Mouse (Mus musculus): ENCODE data around the gene Adora1.
A peak's percentile ranks its signal among the peaks of the same experiment; 100 is the strongest.
"Not testable (repeated sequence)": the region's sequence is repeated elsewhere in the genome, so short reads cannot be mapped to it uniquely, and the experiment has no call there.

The Adora1 gene

DNA sequence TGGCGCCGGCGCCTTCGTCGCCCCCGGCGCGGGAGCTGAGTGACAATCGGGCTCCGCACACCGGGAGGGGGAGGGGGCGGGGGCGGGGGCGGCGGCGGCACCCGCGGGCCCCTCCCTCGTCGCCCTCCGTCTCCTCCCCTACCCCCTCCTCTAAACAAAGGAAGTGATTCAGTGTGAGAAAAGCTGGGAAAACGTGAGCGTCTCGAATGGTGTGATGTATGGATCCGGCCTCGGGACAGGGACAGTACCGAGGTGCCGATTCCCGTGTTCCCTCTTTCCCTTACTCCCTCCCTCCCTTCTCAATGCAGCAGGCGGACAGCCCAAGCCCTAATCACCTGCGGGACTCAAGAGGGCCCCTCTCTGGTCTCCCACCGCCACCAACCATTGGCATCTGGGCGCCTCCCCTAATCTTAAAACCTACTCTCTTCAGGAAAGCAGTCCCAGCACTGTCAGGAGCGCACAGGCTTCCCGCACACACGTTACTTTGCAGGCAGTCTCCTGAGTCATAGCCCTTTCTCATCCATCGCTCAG is at the start of gene Adora1:
TSS of gene Adora1 (minus strand) at position 41 of the 531 bp plus-strand sequence.
- no peak for DNase-seq

DNA sequence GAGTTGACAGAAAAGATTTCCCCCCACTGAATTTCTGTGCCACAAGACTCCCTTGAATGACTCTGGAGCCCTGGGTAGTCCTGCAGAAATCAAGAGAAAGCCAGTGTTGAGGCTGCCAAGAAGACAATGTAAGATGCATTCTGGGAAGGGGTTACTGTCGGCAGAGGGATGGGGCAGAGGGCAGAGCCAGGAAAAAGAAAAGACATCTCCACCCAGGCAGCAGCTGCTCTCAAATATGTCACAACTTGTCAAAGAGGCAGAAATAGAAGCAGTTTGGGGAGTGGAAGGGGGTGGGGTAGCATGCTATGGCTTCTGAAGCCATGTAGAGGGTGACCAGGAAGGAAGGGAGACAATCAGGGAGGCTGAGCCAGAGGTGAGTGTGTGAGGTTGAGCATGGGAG is 47.9 kb upstream of the Adora1 start:
- DNase-seq: no peak

DNA sequence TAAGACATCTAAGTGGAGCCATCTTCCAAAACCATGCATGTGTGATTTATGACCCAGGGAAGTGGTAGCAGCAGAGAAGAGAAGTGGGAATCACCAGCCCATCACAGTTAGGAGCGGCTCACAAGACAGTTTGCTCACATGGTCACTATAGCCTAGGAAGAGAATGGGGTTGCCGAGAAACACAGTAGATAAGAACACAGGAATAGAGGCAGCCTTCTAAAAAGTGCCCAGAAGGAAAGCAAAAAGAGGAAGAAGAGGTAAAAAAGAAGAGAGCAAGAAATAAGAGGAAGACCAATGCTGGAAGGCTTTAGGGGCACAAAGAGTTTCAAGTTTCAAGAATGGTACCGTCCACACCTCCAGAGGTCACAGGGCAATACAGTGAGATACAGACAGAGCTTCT is 47.1 kb upstream of the Adora1 start:
- no peak for DNase-seq

DNA sequence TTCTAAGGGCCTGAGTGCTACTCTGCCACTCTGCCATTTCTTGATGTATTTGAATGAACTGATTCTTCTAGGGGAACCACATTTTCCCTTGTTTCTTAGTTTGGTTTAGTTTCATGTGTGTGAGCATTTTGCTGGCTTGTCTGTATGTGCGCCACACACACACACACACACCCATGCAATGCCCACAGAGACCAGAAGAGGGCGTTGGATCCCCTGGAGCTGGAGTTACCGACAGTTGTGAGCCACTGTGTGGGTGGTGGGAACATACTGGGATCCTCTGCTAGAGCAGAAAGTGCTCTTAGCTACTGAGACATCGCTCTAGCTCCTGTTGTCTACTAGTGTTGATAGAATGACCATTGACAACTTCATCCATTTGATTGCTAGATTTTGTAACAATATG is 46.3 kb upstream of the Adora1 start:
- DNase-seq: no peak

DNA sequence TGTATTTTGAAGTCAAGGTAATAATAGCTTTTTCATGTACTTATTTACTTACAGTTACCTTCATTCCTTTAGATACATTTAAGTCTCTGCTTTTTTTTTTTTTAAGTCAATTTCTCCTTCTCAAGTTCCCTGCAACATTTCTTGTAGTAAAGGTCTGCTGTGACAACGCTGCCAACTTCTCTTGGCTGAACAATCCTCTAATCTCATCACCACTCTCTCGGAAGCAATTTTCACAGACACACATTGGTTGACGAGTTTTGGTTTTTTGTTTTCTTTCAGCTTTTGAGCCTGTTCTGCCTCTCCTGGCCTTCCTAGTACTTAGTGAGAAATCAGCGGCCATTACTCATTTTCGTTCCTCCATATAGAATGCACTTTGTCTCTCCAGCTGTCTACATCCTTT is 44.9 kb upstream of the Adora1 start:
- no peak for DNase-seq

DNA sequence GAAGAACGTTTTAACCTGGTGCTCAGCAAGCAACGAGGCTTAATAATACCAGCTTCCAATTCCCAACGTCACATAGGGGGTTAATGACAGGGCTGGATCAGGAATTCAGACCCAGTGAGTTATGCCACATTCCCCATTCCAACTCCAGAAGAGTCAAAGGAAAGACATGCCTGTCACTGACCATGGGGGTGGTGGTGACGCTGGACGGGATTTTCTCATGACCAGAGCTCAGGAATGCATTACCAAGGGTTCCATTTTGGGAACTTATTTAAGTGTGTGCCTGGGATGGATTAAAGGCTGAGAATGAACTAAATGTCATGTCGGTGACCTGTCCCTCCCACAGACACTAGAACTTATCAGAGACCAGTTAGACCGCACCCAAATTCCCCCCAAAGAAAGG is 41.6 kb upstream of the Adora1 start:
- no peak for DNase-seq

DNA sequence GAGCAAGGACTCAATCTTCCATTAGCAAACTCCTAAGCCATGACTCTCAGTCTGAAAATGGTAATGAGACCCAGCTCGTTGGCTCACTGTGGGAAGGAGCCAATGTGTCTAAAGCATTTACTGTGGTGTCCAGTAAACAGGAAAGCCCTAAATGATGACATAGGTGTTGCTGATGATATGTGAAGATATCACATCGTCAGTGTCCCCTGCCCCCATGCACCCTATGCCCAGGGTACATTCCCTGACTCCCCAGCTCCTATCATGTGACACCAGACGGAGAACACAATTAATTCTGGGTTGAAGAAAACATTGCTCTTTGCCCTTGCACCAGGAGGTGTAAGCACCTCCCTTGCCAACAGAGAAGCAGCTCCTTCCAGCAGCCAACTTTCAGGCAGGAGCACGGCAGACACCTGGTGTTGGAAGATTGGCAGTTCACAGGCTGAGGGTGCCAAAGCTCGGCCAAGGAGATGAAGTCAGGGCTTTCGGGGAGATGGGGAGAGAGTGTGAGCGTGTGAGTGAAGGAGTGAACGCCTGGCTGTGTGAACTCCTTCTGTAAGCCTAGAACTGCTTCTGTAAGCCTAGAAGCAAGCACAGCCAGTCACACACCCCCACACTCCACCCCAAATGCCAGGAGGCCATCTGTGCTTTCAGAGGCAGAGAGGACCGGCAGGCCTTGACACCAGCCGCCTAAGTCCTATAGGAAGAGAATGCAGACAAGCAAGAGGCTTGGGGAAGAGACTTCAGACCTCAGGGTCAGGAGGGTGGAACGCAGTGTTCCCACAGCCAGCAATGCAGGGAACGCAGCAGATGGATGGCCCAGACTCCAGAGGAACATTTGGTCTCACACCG is 40.6 kb upstream of the Adora1 start:
- DNase-seq: no peak

DNA sequence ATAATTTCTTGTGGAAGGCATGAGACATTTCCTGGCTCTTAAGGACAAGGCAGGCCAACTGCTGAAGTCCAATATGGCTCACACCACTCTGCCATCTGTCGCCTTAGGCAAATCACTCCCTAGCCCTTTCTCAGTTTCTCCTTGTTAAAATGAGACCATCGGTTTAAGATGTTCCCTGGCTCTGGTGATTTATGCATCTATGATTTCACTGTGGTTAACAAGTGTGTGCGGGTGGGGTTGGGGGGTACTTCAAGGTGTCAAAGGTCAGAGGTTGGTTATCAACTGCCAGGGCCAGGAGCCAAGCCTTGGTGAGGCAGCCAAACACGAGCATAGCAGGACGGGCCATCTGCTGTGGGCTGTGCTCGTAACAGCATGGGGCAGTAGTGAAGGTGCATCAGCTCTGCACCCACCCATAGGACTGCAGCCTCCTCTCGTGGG is 39.3 kb upstream of the Adora1 start:
- no peak for DNase-seq

DNA sequence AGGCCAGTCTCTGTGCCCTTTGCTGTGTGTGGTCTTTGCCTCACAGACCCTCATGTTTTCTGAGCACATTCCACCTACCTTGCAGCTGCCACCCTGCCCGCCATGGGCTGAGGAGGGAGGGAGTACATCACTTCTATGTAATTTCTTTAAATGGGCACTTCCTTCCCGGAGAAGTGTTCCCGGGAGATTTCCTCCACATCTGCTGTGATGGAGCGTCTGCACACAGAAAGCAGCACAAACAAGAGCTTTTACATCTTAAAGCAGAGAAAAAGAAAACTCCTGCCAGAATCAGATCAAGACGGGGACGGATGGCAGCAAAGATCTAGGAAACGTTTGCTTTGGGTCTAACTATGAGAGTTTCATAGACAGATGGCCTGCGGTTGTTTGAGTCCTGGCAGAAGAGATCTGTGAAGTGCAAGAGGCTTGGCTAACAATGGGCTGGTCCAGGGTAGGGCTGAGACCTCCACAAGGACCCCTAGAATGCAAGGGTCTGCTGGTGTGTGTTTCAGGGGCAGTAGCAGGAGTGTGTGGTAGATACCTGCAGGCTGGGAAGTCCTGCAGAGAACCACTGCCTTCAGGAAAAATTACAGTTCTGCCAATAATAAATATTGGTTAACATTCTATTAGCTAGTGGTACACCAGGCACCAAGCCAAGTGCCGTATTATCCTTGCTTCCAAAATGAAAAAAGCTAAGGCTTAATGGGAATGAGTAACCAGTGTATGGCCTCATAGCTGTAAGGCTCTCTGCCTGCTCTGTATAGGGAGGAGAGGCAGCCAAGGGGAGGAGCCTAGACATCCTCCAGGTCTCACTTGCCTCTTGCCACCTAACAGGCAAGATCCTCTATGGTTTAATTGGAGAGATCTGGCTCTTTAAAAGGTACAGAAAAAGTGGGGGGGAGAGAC is 38.5 kb upstream of the Adora1 start:
- DNase-seq: no peak

DNA sequence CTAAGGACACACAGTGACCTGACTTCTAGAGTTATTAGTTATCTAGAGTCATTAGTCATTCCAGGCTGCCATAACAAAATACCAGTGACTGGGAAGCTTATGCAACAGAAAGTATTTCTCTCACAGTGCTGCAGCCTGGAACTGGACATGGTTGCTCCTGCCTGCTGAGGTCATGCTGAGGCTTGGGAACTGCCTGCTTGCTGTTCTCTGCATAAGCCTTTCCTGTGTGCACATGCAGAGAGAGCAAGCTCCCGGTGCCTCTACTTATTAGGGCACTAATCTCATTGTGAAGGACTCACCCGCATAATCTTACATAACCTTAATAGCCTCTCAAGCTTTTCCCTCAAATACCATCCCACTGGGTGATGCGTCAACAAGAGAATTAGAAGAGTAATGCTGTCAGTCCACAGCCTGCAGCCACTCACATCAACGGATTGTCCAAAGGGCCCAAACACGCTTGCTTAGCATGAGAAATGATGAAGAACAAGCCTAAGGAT is 37.6 kb upstream of the Adora1 start:
- no peak for DNase-seq

DNA sequence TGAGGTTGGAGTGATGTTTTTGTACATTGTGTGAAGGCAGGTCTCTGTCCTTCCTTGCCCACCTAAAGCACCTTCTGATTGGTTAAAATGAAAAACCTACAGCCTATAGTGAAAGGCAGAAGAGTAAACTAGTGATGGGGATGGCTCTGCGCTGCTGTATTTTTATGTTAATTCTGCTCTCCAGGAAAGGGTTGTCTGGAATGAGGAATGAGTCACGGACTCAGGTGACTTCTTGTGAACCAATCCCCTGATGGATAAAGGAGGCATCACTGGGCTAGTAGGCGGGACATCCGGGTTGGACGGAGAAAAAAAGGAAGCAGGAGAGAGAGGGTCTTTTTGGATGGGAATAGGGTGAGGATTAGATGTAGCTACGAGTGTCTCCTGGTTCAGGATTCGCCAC is 34.8 kb upstream of the Adora1 start:
- DNase-seq: no peak

DNA sequence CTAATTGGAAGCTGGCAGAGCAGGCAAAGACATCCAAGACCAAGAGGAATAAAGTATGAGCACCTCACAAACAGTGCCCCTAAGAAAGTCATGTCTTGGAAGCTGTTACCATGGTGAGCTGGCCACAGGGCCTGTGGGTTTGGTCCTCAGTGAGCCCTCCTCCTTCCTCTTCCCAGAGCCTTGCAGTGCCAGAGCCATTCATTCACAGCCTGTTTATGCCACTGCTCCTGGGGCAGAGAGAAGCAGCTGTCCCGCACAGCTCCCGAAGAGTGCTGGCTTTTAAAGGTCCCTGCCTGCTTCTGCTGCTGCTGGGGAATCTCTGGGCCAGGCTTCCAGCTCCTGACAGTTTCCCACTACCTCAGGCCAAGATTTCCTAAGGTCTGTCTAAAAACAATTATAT is 30.6 kb upstream of the Adora1 start:
- DNase-seq: no peak

DNA sequence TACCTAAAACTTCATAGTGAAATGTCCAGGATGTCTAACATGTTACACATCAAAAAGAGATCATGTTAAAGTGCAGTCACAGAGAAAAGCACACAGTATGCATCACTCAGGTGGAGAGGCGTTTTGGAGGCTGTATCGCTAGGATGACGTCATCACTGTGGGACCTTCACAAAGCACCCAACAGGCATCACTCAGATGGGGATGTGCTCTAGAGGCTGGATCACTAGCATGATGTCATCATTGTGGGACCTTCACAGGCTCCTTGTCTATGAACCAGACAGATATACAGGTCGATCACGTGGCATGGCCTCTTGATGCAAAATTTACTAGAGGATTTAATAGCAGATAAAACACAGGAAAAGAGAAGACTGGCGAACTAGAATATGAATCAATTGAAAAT is 29.1 kb upstream of the Adora1 start:
- DNase-seq: no peak

DNA sequence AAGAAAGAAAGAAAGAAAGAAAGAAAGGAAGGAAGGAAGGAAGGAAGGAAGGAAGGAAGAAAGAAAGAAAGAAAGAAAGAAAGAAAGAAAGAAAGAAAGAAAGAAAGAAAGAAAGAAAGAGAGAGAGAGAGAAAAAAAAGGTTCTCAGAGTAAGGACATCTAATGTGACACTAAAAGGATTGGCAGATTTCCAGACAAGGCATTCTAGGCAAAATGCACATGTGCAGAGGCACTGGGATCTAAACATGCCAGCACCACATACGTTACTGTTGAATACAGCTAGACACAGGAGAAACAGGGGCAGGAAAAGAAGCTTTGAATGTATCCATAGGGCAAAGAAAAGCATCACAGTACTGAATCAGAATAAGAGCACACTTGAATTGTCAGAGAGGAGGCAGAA is 14.4 kb upstream of the Adora1 start:
- not testable (repeated sequence) for DNase-seq

DNA sequence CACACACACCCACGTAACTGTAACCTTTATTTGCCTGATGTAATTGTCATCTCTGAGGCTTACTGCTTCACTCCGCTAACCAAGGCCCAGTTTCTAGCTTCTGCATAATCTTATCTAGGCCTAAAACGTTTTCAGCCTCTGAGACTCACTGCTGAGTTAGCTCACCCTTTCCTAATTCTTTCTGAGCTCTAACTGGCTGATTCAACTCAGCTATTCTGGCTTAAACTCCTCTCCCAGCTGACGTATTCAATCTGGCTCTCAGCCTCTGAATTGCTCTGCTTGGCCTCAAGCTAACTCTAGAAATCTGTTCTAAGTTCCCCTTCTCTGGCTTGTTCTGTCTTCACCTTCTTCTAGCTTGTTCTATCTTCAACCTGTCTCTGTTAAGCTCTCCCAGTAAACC is 11.4 kb upstream of the Adora1 start:
- no peak for DNase-seq

DNA sequence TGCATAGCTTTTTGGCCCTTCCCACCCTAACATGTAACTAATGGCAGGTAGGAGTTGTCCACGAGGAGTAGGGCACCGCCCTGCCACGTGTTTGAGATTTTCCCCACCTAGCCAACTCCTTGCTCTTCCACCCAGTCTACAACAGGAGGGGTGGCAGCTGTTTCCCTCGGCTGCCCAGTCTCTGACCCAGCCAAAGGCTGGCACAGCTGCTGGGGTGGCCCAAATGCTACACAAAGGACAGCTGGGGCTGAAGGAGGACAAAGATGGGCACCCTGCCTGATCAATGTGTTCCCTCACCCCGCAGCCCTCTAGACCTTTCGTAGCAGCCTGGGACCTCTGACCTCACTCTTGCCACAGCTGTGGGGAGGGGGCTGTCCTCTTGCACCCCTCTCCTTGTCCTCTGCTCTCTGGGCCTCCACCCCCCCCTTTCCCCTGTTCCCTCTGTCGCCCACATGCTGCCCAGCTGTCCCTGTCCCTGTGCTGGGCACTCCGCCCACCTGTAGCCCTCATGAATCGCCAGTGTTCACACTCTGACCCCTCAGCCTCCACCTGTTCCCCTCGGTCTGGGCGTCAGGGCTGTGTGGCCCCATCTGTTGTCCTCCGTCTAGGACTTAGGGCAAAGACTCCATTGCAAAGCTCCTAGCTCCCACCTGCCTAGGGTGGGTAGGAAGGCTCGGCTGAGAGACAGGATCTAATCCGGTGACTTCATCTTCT is 9.9 kb upstream of the Adora1 start:
- DNase-seq: no peak

DNA sequence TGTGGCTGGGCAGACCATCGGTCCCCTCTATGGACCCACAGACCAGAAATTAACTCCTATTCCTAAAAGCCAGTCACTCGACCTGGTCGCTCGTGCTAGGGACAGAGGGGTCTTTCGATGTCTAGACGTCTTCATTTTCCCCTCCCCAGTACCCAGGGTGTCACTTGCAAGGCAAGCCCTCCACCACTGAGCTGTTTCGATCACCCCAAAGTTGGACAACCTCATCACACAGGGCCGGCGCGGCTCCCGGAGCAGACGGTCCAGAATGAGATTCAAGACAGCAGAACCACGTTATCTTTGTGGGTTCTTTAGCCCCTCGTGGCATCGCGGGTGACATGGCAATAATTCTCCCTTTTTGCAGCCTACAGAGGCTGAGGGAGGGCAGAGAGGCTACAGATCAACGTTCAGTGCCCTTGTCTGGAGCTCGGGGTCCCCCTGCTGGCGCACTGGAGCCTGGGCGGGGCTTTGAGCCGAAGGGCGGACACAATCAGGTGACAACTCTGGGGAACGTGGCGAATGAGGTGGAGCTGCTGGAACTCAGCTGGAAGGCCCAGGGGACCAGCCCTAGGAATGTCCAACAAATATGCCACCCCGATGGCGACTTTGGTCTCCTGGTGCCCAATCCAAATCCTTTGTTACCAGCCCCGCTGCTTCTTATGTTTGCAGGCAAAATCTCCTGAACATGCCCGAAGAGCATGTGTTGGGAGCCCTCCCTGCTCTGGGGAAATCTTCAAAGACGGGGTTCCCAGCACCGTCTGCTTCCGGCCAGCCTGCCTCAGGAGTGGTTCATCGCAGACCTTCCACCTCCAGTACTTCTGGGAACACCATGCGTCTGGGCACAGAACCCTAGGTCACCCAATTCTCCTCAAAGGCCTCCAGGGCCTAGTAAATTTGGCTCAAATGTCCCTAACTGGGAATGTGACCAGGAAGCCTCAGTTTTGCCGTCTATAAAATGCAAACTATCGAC is 9.0 kb upstream of the Adora1 start:
- DNase-seq: peak; percentile 84

DNA sequence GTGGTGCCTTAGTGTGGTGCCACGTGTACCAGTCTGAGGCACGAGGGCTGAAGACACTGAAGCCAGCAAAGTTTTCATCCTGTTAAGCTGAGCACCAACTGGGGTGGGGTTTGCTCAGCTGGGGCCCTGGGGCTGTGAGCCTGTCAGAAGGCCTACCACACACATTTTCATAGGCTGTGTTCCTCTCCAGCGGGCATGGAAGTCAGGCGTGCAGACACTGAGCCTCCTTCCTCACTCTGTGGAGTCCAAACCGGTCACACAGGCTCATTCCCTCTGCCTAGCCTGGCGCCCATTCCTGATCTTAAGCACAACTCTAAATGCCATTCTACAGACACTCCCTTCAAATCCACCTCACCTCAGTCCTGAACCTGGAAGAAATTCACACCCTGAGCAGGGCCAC is 8.3 kb upstream of the Adora1 start:
- no peak for DNase-seq

DNA sequence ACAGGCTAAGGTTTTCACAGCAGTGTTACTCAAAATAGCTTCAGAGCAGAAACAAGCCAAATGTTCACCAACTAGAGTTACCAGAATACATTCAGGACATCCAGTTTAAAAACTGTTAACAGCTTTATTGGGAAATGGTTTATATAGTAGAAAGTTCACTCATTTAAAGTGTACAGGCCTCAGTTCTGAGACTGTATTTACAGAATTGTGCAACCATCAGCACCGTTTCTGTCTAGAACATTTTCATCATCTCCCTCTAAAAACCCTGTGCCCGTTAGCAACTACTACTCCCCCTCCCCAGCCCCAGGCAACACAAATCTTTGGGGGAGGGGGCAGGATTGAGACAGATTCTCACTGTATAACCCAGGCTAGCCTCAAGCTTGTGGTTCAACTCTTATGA is 7.1 kb upstream of the Adora1 start:
- no peak for DNase-seq

DNA sequence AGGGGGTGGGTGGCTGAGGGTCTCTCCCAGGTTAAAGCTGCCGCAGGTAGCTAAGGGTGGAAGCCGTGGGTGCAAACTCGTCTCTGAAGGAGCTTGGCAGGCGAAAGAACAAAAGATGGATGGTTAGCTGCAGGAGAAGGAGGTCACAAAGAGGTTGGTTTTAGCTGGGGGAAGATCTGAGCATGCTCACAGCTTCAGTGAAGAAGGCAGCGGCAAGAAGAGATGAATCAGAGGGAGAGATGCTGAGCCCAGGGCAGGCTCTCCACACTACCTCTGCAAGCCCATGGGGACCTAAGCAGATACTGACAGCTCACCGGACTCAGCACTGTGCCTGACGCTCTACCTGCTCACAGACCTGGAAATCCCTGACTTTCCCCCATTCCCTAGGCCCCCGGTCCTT is 6.1 kb upstream of the Adora1 start:
- DNase-seq: no peak

DNA sequence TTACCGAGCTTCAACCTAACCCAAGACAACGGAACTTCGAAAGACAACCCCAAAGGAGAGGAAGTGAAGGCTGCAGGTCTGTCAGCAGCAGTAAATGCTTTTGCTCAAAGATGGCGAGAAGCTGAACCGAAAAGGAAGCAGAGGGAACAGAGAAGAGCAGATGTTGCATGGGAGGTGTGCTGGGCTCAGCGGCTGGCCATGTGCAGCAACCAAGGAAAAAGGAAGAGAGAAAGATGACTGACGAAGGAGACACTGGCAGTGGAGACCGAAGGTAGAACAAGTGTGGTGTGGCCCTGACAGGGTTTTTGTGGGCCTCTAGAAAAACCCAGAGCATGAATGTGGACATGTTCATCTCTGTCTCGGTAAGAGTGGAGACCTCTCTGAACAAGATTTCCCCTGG is 5.5 kb upstream of the Adora1 start:
- DNase-seq: no peak

DNA sequence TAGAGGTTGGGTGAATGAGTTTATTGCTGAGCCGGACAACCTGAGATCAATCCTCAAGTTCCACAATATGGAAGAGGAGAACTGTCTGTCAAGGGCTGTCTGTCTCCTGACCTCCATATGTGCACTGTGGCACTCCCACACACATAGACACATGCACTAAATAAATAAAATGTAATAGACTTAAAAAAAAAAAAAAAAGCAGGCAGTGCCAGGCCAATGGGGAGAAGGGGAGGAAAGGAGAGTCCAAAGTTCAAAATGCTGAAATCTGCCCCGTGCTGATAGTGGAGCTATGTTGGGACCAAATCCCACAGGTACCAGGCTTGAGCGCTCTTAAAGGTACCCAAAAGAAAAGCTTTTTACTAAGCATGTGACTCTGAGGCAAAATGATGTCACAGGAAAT is 2.2 kb upstream of the Adora1 start:
- no peak for DNase-seq

All from thymus, postnatal 14 days (tissue).